Mouse (Mus musculus) ES-Bruce4 (cell line): ENCODE data around the gene Med18.

ENCODE experiments used
- CTCF ChIP-seq: IDR thresholded peaks from one replicate; pipeline ENCODE4 v1.8.1; 2011; ENCODE audit warnings: low read depth, low read length
- EP300 ChIP-seq: IDR thresholded peaks from 2 replicates; pipeline ENCODE4 v1.6.1; 2011; ENCODE audit warnings: low read depth, low read length; ENCODE audit not compliant: insufficient read depth
- POLR2A ChIP-seq: IDR thresholded peaks from one replicate; pipeline ENCODE4 v1.8.1; 2011; ENCODE audit warnings: low read length; ENCODE audit not compliant: insufficient read depth

DNA sequence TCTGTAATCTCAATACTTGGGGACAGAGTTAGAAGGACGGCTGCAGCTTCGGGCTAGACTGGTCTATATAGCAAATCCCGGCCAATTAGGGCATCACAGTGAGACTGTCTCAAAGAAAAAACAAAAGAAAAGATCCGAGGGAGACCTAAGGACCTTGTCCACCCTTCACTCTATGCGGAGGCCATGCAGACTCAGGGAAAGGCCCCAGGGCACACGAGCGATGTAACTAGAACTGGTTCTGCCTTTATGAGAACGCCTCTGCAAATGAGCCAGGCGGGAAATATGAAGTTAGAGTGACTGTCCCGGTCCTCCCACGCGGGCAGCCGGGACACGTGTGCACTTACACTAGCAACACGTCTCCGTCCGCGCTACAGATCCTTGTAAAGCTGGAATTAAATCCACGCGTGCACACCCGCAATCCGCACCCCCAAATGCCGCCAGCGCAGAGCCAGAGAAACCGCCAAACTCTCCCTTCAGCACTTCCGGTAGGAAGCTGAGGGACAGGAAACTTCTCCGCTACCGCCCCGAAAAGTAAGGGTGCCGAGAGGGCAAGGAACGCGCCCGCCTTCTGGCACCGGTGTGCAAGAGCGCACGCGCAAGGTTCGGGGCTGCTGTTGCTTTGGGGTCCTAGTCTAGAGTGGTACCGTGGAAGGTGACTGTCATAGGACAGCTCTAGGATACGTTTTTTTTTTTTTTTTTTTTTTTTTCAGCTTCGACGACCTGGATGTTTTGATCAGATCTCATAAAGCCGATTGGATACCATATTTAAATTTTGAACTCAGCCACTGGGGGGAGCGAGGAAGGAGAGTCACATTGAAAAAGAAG, at the start of gene Med18:
- TF ChIP-seq CTCF (no peak), POLR2A (peak; percentile 28), EP300 (0 out of 2 replicates have a peak, but pooled peaks have one; percentile 3)
